Mouse (Mus musculus) cortical plate, adult 2 months (tissue): ENCODE results near the gene Fbxo2.

Experiments
- CTCF ChIP-seq: fragments of 200-500 bp; IDR thresholded peaks from 2 replicates; pipeline ENCODE4 v1.5.1; 2011; ENCODE audit warnings: mild to moderate bottlenecking, control low read depth, low read length; ENCODE audit not compliant: insufficient read depth; ENCODE audit errors: extremely low read depth
- POLR2A ChIP-seq: fragments of 200-500 bp; IDR thresholded peaks from 2 replicates; pipeline ENCODE4 v1.6.1; 2011; ENCODE audit warnings: mild to moderate bottlenecking, low read length, control low read depth; ENCODE audit not compliant: insufficient read depth; ENCODE audit errors: extremely low read depth

GRCm38 (mm10) chr4:148182363-148182762 lies 21.9 kb downstream of the Fbxo2 start:
- TF ChIP-seq POLR2A (no peak), CTCF (no peak)
